Mouse (Mus musculus): Measurements from ENCODE around the gene Clec12a.

DNA sequence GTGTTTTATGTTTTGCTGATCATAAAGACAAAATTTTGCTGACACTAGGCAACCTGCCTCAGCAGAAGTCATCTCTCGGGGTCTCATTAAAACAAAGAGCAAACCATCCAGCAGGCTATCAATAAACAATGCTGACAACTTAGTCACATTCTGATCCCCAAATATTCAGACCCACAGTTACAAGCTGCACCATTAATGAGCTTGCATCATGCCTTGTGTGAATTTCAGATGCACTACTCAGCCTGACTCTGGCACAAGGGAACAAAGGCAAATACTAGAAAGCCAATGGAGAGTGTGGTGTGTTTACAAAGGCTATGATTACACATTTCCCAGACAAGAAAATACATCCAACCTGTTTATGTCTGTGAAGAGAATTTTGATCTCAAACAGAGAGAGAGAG, 71.7 kb downstream of the Clec12a start:
- no peak for TF ChIP-seq CTCF (IDR thresholded peaks at IDR 0.05; ENCODE audit: low read depth, low read length)
- no peak for TF ChIP-seq POLR2A (IDR thresholded peaks at IDR 0.05; ENCODE audit: borderline replicate concordance, low read depth, low read length)

Data from bone marrow macrophage, adult 2 months (primary cell).